Mouse (Mus musculus): ENCODE measurements around the gene Wdr20. TPM values are rescaled to one million over a fixed set of nuclear protein-coding genes. Genes with fewer than 3 reads are reported as not detected.

Gene Wdr20
- polyA plus RNA-seq, 2 experiments, result 7.5 to 10.1 TPM

DNA sequence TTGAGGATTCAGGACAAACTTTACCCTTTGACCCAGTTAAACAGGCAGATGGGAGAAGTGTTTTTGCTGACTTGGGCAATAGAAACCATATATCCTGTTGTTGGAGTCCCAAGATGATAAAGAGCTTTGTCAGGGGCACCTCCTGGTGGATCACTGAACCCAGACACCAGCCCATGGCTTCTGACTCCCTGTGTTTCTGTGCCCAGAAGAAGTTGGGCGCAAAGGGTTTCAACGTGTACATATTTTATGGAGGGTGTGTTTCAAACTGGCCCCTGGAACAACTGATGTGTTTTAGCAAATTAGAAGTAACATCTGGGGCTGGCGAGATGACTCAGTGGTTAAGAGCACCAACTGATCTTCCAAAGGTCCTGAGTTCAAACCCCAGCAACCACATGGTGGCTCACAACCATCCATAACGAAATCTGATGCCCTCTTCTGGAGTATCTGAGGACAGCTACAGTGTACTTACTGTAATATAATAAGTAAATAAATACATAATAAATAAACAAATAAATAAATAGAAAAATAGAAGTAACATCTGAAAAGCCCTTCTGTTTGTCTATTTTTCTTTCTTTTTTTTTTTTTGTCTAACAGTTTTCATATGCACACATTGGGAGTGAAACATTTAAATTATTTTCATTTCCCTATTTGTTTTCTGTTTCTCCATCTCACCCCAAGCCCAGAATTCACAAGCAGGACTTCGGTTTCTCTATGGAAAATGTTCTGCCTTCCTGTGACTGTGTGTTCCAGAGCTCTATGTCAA lies 104.2 kb downstream of the Wdr20 start:
- Histone ChIP-seq H3K9me3 (ENCODE audit: control insufficient read depth, low read length) (no peaks in the 10 kb centered on the region), H3K27me3 (ENCODE audit: control insufficient read depth, insufficient read depth, low read length) (peaks cover 6% of the 10 kb centered on the region), H3K4me2 (ENCODE audit: low read depth) (peak overlapping the region; percentile 88), H3K36me3 (replicated peaks; ENCODE audit: control insufficient read depth, insufficient read depth, low read depth) (no peaks in the 10 kb centered on the region), H3K9ac (replicated peaks) (no peak overlapping the region), H3K4me3 (ENCODE audit: insufficient read depth in 1 of 2, low read depth in 2 of 2, low read length in 2 of 2) (no peak overlapping the region), H3K27ac (no peak overlapping the region), H3K4me1 (replicated peaks; ENCODE audit: control insufficient read depth in 2 of 2, insufficient read depth in 2 of 2, low read length in 1 of 2) (peaks cover 7 to 9% of the 10 kb centered on the region in 2 experiments; a peak in 3 of 4 replicates)
- ATAC-seq (ENCODE audit: insufficient read depth), result no peak
- 59% methylated on average over 5 of the region's 5 CpGs for WGBS (ENCODE audit: insufficient replicate concordance)
- TF ChIP-seq CTCF (IDR thresholded peaks at IDR 0.05; ENCODE audit: low read depth) (0 out of 2 replicates have a peak, but pooled peaks have one; percentile 15), EP300 (IDR thresholded peaks at IDR 0.05; ENCODE audit: low read depth) (no peak)
- DNase-seq (ENCODE audit: low read depth in 3 of 3, low spot score in 3 of 3), result no peak

DNA sequence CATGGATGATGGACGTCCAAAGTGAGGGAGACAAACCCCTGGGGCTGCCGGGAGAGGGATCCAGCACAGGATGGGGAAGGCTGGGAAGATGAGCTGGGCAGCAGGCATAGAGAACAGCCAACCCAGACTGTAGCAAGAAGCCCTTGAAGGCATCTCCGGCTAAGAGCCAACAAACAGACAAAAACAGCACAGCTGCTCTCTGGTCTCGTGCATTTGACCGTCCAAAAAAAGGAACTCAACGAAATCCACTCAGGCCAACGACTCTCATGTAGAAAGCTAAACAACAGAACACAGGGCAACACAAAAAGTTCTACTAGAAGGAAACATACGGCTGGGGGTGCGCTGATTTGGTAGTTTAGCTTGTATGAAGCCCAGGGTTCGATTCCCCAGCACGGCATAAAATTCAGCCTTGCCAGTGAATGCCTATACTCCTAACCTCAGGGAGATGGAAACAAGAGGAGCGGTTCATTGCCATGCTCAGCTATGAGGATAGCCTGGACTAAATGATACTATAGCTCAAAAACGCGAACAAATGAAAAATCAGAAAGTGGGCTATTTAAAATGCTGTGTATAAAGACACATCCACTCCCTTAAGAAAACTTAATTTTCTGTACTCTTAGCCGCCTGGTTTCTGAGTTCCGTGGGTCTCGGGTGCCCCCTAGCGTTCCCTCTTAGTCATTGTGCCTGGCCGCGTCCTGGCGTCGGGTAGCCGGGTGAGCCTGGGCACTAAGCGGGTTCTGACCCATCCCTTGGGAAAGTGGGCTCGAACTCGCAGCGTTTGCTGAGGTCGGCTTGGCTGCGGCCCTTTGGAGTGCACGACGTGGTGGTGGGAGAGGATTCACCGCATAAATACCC lies 105.7 kb downstream of the Wdr20 start:
- DNase-seq (ENCODE audit: low read depth in 3 of 3, low spot score in 3 of 3) (peak; percentile 66 to 73 (median 66)), ATAC-seq (ENCODE audit: insufficient read depth) (peak; percentile 24)
- peaks cover 7 to 9% of the 10 kb centered on the region in 2 experiments; a peak in 3 of 4 replicates for H3K4me1 ChIP-seq (replicated peaks; ENCODE audit: control insufficient read depth in 2 of 2, insufficient read depth in 2 of 2, low read length in 1 of 2)
- peaks cover 6% of the 10 kb centered on the region for H3K27me3 ChIP-seq (ENCODE audit: control insufficient read depth, insufficient read depth, low read length)
- peak overlapping the region; percentile 62 to 68 for H3K4me3 ChIP-seq (ENCODE audit: insufficient read depth in 1 of 2, low read depth in 2 of 2, low read length in 2 of 2)
- TF ChIP-seq CTCF (IDR thresholded peaks at IDR 0.05; ENCODE audit: low read depth) (peak; percentile 98), EP300 (IDR thresholded peaks at IDR 0.05; ENCODE audit: low read depth) (no peak)
- WGBS (ENCODE audit: insufficient replicate concordance), result 15% methylated on average over 32 of the region's 32 CpGs
- no peak overlapping the region for H3K27ac ChIP-seq
- H3K9me3 ChIP-seq (ENCODE audit: control insufficient read depth, low read length), result no peaks in the 10 kb centered on the region
- H3K36me3 ChIP-seq (replicated peaks; ENCODE audit: control insufficient read depth, insufficient read depth, low read depth), result no peaks in the 10 kb centered on the region
- H3K9ac ChIP-seq (replicated peaks), result peak overlapping the region; percentile 75
- peak overlapping the region; percentile 99 for H3K4me2 ChIP-seq (ENCODE audit: low read depth)

DNA sequence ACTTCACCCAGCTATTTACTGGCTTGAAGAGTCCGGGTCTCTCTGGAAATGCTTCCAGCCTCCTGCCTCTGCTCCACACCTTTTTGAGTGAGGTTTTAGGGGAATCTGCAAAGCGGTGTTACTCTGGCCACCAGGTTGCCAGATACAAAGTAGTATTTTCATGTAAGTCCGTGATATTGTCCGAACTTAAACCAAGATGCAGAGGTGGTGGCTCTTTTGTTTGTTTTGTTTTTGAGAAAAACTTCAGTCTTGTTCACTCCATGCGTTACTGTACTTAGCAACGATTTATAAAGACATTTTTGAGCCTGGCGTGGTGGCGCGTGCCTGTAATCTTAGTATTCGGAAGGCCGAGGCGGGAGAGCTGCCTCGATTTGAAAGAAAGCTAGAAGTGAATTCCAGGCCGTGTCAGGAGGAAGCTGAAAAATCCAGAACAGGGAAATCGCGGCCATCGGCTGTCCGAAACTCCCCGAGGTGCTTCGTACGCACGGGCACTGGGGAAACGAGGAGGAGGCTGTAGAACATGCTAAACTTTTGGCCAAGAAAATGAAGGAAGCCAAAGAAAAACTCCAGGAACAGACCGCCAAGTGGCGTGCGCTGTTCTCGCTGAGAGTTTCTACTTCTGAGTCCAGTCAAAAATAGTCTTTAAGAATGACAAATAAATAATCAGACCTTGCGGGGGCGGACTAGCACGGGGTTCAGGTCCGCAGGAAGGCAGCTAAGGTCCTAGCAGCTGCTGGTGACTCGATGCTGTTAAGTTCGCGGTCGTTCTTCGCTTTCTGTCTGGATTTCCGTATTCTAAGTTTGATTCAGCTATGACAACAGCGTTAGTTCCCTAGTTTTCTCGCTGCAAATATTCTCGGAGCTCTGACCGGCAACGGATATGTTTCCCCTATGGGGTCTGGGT lies 106.7 kb downstream of the Wdr20 start:
- Histone ChIP-seq H3K4me1 (replicated peaks; ENCODE audit: control insufficient read depth in 2 of 2, insufficient read depth in 2 of 2, low read length in 1 of 2) (peaks cover 7 to 9% of the 10 kb centered on the region in 2 experiments), H3K9me3 (ENCODE audit: control insufficient read depth, low read length) (no peaks in the 10 kb centered on the region), H3K4me2 (ENCODE audit: low read depth) (peak overlapping the region; percentile 99), H3K4me3 (ENCODE audit: insufficient read depth in 1 of 2, low read depth in 2 of 2, low read length in 2 of 2) (peak overlapping the region; percentile 62 to 68), H3K9ac (replicated peaks) (peak overlapping the region; percentile 75), H3K27me3 (ENCODE audit: control insufficient read depth, insufficient read depth, low read length) (peaks cover 6% of the 10 kb centered on the region), H3K27ac (peak overlapping the region; percentile 53), H3K36me3 (replicated peaks; ENCODE audit: control insufficient read depth, insufficient read depth, low read depth) (no peaks in the 10 kb centered on the region)
- TF ChIP-seq CTCF (IDR thresholded peaks at IDR 0.05; ENCODE audit: low read depth) (no peak), EP300 (IDR thresholded peaks at IDR 0.05; ENCODE audit: low read depth) (no peak)
- ATAC-seq (ENCODE audit: insufficient read depth) (peak; percentile 59), DNase-seq (ENCODE audit: low read depth in 3 of 3, low spot score in 3 of 3) (peak in 1 of 3 experiments; percentile 28)
- under 1% methylated on average over 42 of the region's 42 CpGs for WGBS (ENCODE audit: insufficient replicate concordance)

DNA sequence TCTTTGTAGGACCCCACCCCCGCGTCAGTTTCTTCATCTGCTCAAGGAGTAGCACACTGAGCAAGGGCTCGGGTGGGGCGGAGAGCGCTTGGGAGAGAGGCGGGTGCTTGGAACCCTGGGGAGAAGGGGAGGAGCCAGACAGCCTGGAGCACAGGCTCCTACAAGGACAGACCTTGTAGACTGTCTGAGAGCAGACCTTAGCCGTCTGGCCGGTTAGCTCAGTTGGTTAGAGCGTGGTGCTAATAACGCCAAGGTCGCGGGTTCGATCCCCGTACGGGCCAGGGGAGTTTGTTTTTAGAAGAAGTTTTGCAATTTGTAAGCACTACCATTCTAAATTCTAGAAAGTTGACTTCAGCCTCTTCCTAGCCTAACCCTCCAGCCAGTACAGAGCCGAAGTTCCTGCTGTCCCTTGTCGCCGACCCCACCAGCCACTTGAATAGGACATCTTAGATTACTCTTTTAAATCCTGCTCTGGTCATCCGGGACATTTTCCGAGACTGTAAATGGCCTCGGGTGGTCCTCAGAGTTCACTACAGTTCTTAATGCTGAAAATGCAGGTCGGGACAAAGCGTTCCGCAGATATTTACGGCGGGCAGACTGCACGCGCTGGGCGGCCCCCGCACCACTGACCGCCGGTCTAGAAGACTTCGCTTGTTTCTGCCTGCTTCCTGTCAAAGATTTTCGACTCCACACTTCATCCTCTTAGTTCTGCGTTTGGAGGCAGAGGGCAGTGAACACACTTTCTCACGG lies 107.6 kb downstream of the Wdr20 start:
- ATAC-seq (ENCODE audit: insufficient read depth) (peak; percentile 90), DNase-seq (ENCODE audit: low read depth in 3 of 3, low spot score in 3 of 3) (peak; percentile 92 to 94 (median 92))
- Histone ChIP-seq H3K4me2 (ENCODE audit: low read depth) (peak overlapping the region; percentile 99), H3K27me3 (ENCODE audit: control insufficient read depth, insufficient read depth, low read length) (no peaks in the 10 kb centered on the region), H3K4me1 (replicated peaks; ENCODE audit: control insufficient read depth in 2 of 2, insufficient read depth in 2 of 2, low read length in 1 of 2) (peaks cover 9% of the 10 kb centered on the region in 2 experiments), H3K27ac (peak overlapping the region; percentile 59), H3K9ac (replicated peaks) (peak overlapping the region; percentile 75), H3K9me3 (ENCODE audit: control insufficient read depth, low read length) (no peaks in the 10 kb centered on the region), H3K4me3 (ENCODE audit: insufficient read depth in 1 of 2, low read depth in 2 of 2, low read length in 2 of 2) (peak overlapping the region; percentile 62 to 68), H3K36me3 (replicated peaks; ENCODE audit: control insufficient read depth, insufficient read depth, low read depth) (no peaks in the 10 kb centered on the region)
- TF ChIP-seq CTCF (IDR thresholded peaks at IDR 0.05; ENCODE audit: low read depth) (no peak), EP300 (IDR thresholded peaks at IDR 0.05; ENCODE audit: low read depth) (peak; percentile 33; the same call in 1 of the 2 replicates)
- under 1% methylated on average over 36 of the region's 36 CpGs for WGBS (ENCODE audit: insufficient replicate concordance)
